Mouse (Mus musculus) cerebellum, postnatal 10 days (tissue): ENCODE measurements around the gene Pqbp1.
A peak's percentile ranks its signal among the peaks of the same experiment; 100 is the strongest.
"Not testable (repeated sequence)": the region's sequence is repeated elsewhere in the genome, so short reads cannot be mapped to it uniquely, and the experiment has no call there.

Source experiments
- DNase-seq, 2 experiments: peaks; one replicate each; pipeline ENCODE4 v3.0.0; 2021; ENCODE audit warnings: mixed read lengths in 2 of 2

Gene Pqbp1

DNA sequence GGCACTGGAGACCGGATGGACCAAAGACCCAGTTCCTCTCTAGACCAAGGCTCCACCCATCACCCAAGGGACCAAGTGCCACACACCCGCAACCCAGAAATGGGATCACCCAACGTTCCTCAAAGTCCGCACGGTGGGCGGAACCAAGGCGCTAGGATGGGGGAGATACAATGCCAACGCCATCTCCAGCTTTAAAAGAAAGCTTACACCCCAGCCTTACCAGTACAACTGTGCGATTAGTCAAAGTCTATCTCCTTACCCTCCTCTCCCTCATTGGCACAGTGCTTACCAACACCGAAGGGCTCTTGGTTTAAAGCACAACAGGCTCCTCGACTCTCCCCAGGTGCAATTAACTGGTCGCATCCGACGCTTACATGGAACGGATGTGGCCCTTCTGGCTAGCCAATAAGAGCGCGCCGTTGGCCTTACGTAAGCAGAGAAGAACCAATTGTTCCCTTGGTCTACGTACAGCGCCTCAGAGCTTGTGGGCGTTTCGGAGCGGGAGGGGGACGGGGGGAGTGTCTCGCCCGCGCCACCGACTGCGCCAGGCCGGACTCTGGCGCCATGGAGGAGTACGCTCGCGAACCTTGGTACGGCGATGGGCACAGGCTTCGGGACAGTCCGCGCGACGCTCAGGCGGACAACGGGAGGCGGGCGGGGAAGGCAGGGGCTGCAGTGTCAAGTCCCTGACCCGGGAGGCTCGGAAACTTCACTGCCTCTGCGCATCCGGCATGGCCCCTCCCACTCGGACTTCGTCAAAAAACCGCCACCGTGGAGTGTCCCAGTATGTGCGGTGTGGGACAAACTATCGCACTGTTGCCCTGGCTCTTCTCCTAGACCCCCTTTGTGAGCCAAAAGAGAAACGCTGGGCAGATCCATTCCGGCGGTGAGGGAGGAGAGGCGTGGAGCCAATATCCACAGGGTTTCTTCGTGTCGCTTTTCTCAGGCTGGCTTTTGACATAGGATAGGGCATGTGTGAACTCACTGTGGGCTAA is at the start of gene Pqbp1, which contains the start of gene Timm17b:
TSS of gene Pqbp1 (minus strand) at position 390 of the 995 bp plus-strand sequence.
TSS of gene Timm17b (plus strand) at position 478 of the 995 bp plus-strand sequence.
- DNase-seq: peak; percentile 88 to 93

- DNase-seq: peak; percentile 93 to 96
Measured at GRCm38 (mm10) chrX:7947900-7948492, 48.9 kb upstream of the Pqbp1 start.

GRCm38 (mm10) chrX:7947108-7947899 is 48.2 kb upstream of the Pqbp1 start, which contains the start of gene Hdac6:
Gene Hdac6 (minus strand): TSS chrX:7947889.
- peak; percentile 55 to 57 for DNase-seq

- no peak for DNase-seq
Measured at GRCm38 (mm10) chrX:7945618-7946017, 46.5 kb upstream of the Pqbp1 start.

- DNase-seq: no peak
Measured at GRCm38 (mm10) chrX:7937667-7938066, 38.6 kb upstream of the Pqbp1 start.

DNA sequence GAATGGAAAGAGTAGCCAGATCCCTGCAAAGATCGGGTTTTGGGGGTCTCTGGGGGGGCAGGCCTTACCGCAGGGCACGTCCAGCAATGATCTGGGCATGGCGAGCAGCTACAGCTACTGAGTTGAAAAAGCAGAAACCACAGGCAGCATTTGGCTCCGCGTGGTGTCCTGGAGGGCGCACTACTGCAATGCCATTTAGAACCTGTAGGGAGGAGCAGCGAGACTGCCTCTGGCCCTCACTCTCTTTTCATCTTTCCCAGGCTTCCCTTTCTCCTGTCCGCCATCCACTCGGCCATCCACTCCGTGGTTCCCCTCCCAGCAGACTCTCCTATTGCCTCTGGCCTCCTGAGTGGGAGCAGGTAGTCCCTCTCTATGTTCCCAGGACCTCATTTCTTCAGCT is 37.8 kb upstream of the Pqbp1 start:
- DNase-seq: peak in 1 of 2 experiments; percentile 16

DNA sequence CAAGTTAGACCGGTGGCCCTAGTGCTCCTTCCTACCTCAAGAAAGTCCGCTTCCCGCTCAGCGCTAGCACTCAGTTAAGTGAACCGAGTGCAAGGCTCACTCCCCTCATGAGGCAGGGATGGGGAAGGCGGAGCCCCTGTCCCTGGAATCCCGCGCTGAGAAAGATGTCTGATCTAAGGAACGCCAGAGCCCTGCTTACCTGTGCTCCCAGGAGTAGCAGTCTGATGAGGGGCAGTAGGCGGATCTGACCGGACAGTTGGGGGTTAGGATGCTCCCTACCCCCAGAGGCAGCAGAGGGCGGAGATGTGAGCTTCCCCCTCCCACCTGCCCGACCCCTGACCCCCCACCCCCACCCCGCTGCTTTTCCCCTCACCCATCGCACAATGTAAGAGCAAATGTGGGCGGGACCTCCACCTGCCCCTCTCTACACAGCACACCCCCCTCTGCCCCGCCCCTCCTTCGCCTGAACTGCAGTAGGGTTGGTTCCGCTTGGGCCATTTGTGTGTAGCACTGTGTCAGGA is 29.3 kb upstream of the Pqbp1 start, which contains the start of gene Eras:
TSS of gene Eras (minus strand) at position 338 of the 521 bp plus-strand sequence.
- no peak for DNase-seq

DNA sequence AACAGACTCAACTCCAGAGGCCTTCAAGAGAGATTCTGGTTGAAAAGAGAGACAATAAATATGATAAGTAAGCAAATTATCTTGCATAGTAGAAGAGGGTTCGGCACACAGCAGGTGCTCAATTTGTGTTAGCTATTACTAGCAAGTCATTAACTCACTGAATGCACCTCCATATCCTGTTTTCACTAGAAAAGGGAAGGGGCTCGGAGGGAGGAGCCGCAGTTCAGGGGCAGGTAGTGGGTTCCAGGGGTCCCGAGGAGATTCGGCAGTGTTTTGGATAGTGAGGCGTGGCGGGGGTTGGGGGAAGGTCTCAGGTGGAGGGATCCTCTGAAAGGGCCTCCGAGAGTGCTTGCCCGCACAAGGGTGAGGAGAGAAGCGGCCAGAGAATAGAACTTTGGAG is 28.0 kb upstream of the Pqbp1 start:
- DNase-seq: no peak

DNA sequence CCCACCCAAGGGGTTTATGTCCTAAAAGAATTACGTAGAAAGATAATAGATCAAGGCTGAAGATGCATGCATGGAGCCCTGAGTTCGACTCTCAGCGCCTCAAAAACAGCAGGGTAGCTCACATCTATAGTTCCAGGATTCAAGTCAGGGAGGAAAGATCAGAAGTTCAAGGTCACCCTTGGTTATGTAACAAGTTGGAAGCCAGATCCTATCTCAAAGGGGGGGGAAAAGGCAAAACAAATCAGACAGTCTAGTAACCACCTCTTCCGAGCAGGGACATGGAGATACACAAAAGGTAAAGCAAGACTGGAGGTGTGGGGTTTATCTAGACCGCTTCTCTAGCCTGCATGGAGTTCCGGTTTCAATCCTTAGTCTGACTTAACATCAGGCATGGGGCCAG is 27.2 kb upstream of the Pqbp1 start:
- DNase-seq: no peak

- peak; percentile 26 to 40 for DNase-seq
Measured at GRCm38 (mm10) chrX:7922032-7922431, 23.0 kb upstream of the Pqbp1 start.

GRCm38 (mm10) chrX:7919601-7920383 is 20.7 kb upstream of the Pqbp1 start, which contains the start of gene Pcsk1n:
Gene Pcsk1n (plus strand): TSS chrX:7919822.
- DNase-seq: peak; percentile 76 to 82

DNA sequence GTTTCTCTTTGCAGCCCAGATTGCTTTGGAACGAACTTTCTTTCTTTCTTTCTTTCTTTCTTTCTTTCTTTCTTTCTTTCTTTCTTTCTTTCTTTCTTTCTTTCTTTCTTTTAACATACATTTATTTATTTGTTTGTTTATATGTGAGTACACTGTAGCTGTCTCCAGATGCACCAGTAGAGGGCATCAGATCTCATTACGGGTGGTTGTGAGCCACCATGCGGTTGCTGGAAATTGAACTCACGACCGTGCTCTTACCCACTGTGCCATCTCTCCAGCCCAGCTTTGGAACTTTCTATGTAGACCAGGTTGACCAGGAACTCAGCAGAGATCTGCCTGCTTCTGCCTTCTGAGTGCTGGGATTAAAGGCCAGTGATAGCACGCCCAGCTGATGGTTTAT is 18.9 kb upstream of the Pqbp1 start:
- not testable (repeated sequence) for DNase-seq

DNA sequence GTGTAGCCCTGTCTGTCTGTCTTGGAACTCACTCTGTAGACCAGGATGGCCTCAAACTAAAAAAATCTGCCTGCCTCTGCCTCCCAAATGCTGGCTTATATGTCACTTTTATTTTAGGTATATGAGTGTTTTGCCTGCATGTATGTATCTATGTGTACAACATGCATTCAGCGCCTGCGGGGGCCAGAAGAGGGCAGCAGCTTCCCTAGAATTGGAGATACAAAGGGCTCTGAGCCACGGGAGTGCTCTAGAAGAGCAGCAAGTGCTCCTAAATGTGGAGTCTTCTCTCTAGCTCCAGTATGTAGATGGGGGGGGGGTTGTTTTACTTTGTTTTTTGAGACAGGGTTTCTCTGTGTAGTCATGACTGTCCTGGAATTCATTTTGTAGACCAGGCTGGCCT is 16.6 kb upstream of the Pqbp1 start:
- DNase-seq: peak; percentile 33 to 65

GRCm38 (mm10) chrX:7910473-7910872 is 11.4 kb upstream of the Pqbp1 start:
- DNase-seq: no peak

GRCm38 (mm10) chrX:7909242-7909641 is 10.2 kb upstream of the Pqbp1 start, which contains the start of gene Gm10490:
Gene Gm10490 (plus strand): TSS chrX:7909542.
- DNase-seq: not testable (repeated sequence)

GRCm38 (mm10) chrX:7907735-7908134 is 8.7 kb upstream of the Pqbp1 start, which contains the start of gene Gm10491:
Gene Gm10491 (minus strand): TSS chrX:7907835.
- no peak for DNase-seq

DNA sequence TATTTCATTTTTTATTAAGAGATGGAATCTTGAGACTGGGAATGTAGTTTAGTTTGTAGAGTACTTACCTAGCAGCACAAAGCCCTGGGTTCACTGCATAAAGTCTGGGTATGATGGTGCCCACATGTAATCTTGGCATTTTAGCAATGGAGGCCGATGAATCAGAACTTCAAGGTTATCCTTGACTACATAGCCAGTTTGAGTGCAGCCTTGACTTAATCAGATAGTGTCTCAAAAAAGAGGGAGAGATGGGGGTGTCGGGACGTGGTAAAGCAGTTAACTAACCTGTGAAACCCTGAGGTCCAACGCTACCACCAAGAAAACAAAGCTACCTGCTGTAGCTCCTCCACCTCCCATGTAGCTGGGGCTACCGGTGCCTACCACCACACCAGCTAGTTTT is 5.4 kb upstream of the Pqbp1 start:
- DNase-seq: no peak

DNA sequence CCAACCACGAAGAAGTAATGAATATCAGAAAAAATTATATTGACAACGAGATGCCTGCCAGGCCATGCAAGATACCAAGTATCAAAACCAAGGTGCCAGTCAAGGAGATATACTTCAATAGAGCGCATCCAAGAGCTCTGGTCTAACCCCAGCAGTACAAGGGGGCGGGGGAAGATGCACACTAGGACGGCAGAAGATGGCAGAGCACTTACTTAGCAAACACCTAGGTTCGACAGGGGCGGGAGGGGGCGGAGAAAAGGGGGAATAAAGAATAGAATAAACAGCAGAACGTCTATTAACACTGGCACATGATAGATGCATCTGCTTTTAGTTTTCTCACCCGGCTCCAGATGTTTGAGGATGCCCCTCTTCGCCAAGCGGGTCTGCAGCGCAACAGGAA is 858 bp downstream of the Pqbp1 start:
- DNase-seq: peak in 1 of 2 experiments; percentile 17

- peak; percentile 88 to 92 for DNase-seq
Measured at GRCm38 (mm10) chrX:7883841-7884567, 15.1 kb downstream of the Pqbp1 start, which contains the start of gene Slc35a2. Gene Slc35a2 (plus strand): TSS chrX:7884028.

DNA sequence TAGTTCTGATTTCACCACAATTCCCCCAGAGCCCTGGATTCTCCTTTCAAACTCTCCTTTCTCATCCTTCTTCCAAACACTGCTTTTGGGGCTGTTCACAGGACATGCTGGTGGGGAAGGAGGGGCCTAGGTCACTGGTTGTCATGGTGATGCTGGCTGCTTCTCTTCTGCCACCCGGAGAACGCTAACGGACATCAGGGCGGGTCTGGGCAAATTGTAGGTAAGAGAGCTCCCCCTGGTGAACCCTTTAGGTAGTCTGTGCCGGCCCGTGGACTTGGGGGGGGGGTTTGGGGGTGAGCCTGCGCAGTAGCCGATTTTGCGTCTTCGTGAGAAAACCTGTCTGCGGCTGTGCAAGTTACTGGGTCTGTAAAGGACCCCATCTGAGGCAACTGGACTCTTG is 19.2 kb downstream of the Pqbp1 start:
- peak; percentile 85 to 86 for DNase-seq

GRCm38 (mm10) chrX:7878495-7878894 is 20.6 kb downstream of the Pqbp1 start:
- peak; percentile 54 to 57 for DNase-seq
